Mouse (Mus musculus): ENCODE measurements at regions not wholly inside any gene's neighbourhood (a gene's known extent, or its start where the extent isn't known, plus 50 kb on each side); places are given as distances from the start of the nearest gene placed in this dataset.
A peak's percentile ranks its signal among the peaks of the same experiment; 100 is the strongest.

DNA sequence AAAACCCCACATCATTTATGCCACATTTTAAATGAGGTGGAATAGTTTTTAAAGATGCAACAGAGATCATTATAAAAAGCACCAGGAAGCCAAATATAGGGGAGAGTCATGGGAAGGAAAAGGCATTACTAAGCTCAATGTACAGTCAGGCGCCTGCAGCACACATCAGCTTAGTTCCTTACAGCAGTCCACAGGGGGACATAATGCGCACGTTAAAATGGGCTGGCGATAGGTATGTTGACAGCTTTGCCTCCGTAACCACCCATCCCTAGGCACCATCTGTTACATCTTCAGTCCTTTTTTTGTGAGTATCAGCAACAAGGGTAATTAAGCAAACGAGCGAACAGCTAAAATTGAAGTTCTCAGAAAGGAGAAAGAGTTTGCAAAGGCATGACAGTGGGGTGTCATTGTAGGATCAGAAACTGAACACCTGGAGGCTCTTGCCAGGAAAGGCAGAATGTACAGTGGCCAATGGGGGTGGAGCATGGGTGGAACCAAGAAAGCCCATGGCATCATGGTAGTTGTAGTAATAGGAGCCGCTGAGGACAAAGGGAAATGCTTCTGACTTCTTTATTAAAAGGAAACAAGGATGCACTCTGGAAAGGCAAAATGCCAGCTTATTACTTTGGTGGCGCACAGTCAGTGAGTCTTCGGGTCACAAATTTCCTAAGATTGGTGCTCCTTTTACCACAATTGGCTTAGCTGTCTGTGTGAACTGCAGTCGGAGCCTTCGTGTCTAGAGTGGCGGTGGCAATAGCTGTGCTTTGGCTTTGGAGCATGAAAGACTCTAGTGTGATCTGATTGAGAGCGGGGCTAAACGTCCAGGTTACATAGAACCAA, 103.9 kb downstream of the Tnfsf11 start:
- no peak for TF ChIP-seq ZC3H11A (IDR thresholded peaks at IDR 0.05; ENCODE audit: borderline replicate concordance, low read depth, low read length)
- TF ChIP-seq ZNF384 (IDR thresholded peaks at IDR 0.05; ENCODE audit: low read depth, low read length): no peak
- TF ChIP-seq HCFC1 (IDR thresholded peaks at IDR 0.05; ENCODE audit: borderline replicate concordance, insufficient read depth, low read length): peak; percentile 86
- TF ChIP-seq CHD2 (IDR thresholded peaks at IDR 0.05; ENCODE audit: low read depth, low read length): no peak

Measured in ES-E14 (cell line).